Mouse (Mus musculus): ENCODE measurements around the gene Grip1. TPM values are rescaled to one million over a fixed set of nuclear protein-coding genes. Genes with fewer than 3 reads are reported as not detected.
A peak's percentile ranks its signal among the peaks of the same experiment; 100 is the strongest.

The Grip1 gene
- total RNA-seq, 2 experiments from 2014 or later = 17.7 to 22.7 TPM

- intact Hi-C loops (cut with DNase I) = no loop called here
- no peak for DNase-seq (ENCODE audit: low spot score in 2 of 2)
Observed at GRCm38 (mm10) chr10:119721887-119722286, 268.3 kb downstream of the Grip1 start.

- no peak for DNase-seq (ENCODE audit: low spot score in 2 of 2)
- intact Hi-C loops (cut with DNase I) = no loop called here
Observed at GRCm38 (mm10) chr10:119722471-119722870, 268.8 kb downstream of the Grip1 start.

GRCm38 (mm10) chr10:119723671-119724070, 270.0 kb downstream of the Grip1 start:
- no peak for DNase-seq (ENCODE audit: low spot score in 2 of 2)
- intact Hi-C loops (cut with DNase I) = no loop called here

GRCm38 (mm10) chr10:119725363-119725762, 271.7 kb downstream of the Grip1 start:
- intact Hi-C loops (cut with DNase I) = no loop called here
- DNase-seq (ENCODE audit: low spot score in 2 of 2) = no peak

- DNase-seq (ENCODE audit: low spot score in 2 of 2) = no peak
Observed at GRCm38 (mm10) chr10:119725966-119726365, 272.3 kb downstream of the Grip1 start.

GRCm38 (mm10) chr10:119726921-119727320, 273.3 kb downstream of the Grip1 start:
- intact Hi-C loops (cut with DNase I) = no loop called here
- DNase-seq (ENCODE audit: low spot score in 2 of 2) = no peak

More at GRCm38 (mm10) chr10:119725966-119726365, 272.3 kb downstream of the Grip1 start:
- intact Hi-C loops (cut with DNase I) = no loop called here

GRCm38 (mm10) chr10:119730206-119730605, 276.6 kb downstream of the Grip1 start:
- intact Hi-C loops (cut with DNase I) = no loop called here
- DNase-seq (ENCODE audit: low spot score in 2 of 2) = no peak

- intact Hi-C loops (cut with DNase I) = no loop called here
- DNase-seq (ENCODE audit: low spot score in 2 of 2) = no peak
Observed at GRCm38 (mm10) chr10:119735011-119735992, 281.7 kb downstream of the Grip1 start.

GRCm38 (mm10) chr10:119739466-119739865, 285.8 kb downstream of the Grip1 start:
- DNase-seq (ENCODE audit: low spot score in 2 of 2) = no peak
- intact Hi-C loops (cut with DNase I) = no loop called here

- DNase-seq (ENCODE audit: low spot score in 2 of 2) = no peak
- intact Hi-C loops (cut with DNase I) = no loop called here
Observed at GRCm38 (mm10) chr10:119742722-119743121, 289.1 kb downstream of the Grip1 start.

- intact Hi-C loops (cut with DNase I) = no loop called here
- DNase-seq (ENCODE audit: low spot score in 2 of 2) = no peak
Observed at GRCm38 (mm10) chr10:119752361-119752798, 298.8 kb downstream of the Grip1 start.

- intact Hi-C loops (cut with DNase I) = no loop called here
- DNase-seq (ENCODE audit: low spot score in 2 of 2) = no peak
Observed at GRCm38 (mm10) chr10:119756271-119756670, 302.6 kb downstream of the Grip1 start.

- DNase-seq (ENCODE audit: low spot score in 2 of 2) = no peak
- intact Hi-C loops (cut with DNase I) = no loop called here
Observed at GRCm38 (mm10) chr10:119757219-119757618, 303.6 kb downstream of the Grip1 start.

GRCm38 (mm10) chr10:119761451-119762367, 308.1 kb downstream of the Grip1 start:
- DNase-seq (ENCODE audit: low spot score in 2 of 2) = peak in 1 of 2 experiments; percentile 11
- intact Hi-C loops (cut with DNase I) = no loop called here

GRCm38 (mm10) chr10:119778871-119779270, 325.2 kb downstream of the Grip1 start:
- DNase-seq (ENCODE audit: low spot score in 2 of 2) = no peak
- intact Hi-C loops (cut with DNase I) = loop anchor here (1.0 kb wide), 1 partner anchor 133 kb away; no protein-coding TSS in a partner anchor

- intact Hi-C loops (cut with DNase I) = no loop called here
- DNase-seq (ENCODE audit: low spot score in 2 of 2) = no peak
Observed at GRCm38 (mm10) chr10:119779657-119780056, 326.0 kb downstream of the Grip1 start.

- no peak for DNase-seq (ENCODE audit: low spot score in 2 of 2)
- intact Hi-C loops (cut with DNase I) = no loop called here
Observed at GRCm38 (mm10) chr10:119790507-119790906, 336.9 kb downstream of the Grip1 start.

- intact Hi-C loops (cut with DNase I) = loop anchor here (2.0 to 10.0 kb wide), 2 partner anchors 322 to 402 kb away; partner anchors contain the start of genes Irak3 and Tmbim4
- no peak for DNase-seq (ENCODE audit: low spot score in 2 of 2)
Observed at GRCm38 (mm10) chr10:119802421-119802820, 348.8 kb downstream of the Grip1 start.

- DNase-seq (ENCODE audit: low spot score in 2 of 2) = peak in 1 of 2 experiments; percentile 15
- intact Hi-C loops (cut with DNase I) = loop anchor here (2.0 to 10.0 kb wide), 2 partner anchors 321 to 401 kb away; partner anchors contain the start of genes Irak3 and Tmbim4
Observed at GRCm38 (mm10) chr10:119803633-119804422, 350.2 kb downstream of the Grip1 start.
